Mouse (Mus musculus): Measurements from ENCODE around the gene Il17f.
A peak's percentile ranks its signal among the peaks of the same experiment; 100 is the strongest.
"Not testable (repeated sequence)": the region's sequence is repeated elsewhere in the genome, so short reads cannot be mapped to it uniquely, and the experiment has no call there.

Gene Il17f

DNA sequence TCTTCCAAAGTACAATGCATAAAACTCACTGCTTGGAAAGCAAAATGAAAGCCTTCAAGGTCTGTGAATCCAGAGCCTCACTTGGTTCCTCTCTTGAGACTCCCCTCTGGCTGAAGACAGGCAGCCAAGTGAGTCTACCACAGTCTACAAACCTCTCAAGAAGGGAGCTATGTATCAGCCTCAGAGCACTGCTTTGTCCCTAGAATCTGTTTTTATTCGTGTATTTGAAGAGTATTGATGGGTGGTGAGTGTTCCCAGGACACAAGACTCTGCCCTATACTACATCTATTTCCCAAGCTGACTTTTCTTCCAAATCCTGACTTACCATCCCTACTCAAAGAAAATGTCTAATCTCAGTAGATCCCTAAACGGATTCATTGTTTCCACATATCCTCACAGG, 12.1 kb downstream of the Il17f start:
- no peak for DNase-seq

DNA sequence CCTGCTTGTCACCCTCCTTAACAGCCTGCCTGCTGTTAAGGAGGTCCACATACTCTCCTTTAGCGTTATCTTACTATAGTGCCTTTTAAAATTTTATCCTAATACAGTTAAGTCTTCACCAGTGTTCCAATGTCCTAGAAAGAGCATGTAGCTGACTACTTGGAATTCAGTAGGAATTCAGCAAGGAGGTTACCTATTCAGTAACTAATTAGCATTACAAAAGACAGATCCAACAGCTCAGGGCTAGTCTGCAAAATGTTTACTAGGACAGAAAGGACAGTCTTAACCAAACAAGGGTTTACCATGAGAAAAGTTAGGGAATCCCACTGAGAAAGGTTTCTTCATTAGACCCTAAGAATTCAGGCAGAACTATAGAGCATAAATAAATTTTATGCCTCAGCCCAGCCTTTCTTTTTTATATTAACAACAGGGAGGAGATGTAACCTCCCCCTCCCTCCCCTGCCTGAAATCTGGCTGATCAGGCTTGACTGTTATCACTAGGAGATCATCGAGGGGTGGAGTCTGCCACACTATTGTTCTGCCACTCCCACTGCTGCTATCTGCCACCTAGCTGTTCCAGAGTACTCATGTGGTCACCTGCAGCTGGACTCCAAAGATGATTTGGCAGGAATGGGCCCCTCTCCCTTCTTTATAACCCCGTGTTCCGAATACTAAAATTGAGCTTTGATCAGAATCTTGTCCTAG, 16.2 kb downstream of the Il17f start:
- not testable (repeated sequence) for DNase-seq

DNA sequence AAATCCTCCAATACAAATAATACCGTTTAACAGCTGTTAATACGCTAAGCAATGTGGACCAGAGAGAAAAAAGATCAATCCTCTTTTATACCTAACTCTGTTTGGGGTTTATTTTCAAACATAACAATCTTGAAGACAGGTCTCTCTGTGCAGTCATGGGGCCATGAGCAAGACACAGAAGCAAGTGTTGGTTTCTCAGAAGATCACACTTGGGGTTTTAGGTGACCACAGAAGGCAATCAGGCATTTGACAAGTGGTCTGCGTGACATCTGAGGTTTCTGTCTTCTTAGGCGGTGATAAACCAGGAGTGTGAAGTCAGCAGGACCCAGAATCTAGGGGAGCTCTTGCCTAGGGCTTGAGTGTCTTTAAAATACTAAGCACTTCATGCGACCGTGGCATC, 23.9 kb downstream of the Il17f start:
- DNase-seq = no peak

DNA sequence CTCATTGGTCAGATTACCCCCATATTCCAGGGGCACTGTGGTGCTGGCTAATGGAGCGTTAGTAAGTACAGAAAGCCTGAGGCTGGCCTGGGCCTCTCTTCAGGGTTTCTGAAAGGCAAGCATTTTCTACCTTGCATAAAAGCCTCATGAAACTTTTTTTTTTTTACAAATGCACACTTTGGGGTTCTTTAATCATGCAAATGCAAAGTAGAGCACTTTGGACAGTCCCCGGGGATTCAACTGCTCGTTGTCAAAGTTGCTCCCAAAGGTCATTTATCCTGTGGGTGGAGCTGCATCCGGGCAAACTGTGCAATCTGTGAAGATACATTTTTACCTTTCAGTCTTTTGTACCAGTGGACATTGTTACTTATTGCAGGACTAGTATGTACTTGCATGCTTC, 29.0 kb downstream of the Il17f start:
- no peak for DNase-seq

DNA sequence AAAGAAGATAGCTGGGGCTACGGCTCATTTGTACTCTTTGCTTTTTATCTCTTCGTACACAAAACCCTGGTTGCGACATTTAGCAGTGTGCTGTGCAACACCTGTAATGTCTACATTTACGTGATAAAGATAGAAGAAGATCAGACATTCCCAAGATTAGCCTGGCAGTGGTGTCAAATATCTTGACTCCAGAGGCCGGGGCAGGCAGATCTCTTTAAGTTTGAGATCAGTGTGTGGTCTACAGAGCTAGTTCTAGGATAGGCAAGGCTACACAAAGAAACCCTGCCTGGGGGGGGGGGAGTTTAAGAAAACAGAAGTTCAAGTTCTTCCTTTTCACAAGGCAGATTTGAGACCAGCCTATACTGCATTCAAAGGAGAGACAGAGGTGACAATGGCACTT, 30.1 kb downstream of the Il17f start:
- DNase-seq = no peak

DNA sequence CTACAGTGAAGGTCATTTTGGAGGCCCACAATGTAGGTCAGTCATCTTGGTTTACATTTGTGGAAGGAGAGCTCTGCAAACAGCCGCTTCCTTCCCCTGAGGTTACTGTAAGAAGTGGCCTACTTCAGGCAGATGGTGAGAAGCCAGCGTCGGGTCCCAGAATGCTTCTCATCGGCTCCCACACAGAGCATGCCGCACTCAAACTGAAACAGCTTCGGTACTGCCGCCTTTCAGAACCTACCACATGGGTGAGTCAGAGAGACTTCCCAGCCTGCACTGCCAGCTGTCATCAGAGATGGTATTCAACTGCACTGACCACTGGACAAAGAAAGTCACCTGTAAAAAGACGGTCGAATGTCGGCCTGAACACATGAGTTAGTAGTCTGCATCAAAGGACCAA, 30.6 kb downstream of the Il17f start:
- no peak for DNase-seq

DNA sequence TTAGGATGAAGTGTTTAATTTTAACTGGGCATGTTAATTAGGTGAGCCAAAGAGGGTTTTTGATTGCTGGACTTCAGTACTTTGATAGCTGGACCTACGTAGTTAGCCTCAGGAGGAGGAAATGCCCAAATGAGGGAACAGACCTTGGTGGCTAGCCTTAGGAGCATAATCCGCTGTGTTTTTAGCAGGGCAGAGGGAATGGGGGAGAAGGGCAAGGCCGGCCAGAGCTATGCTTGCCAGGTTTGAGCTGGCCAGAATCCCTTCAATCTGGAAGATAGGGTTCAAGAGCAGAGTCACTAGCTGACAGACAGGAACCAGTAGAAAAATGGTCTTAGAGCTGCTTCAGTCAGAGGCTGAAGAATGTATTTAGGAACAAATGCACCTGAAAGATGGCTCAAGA, 32.8 kb downstream of the Il17f start:
- no peak for DNase-seq

DNA sequence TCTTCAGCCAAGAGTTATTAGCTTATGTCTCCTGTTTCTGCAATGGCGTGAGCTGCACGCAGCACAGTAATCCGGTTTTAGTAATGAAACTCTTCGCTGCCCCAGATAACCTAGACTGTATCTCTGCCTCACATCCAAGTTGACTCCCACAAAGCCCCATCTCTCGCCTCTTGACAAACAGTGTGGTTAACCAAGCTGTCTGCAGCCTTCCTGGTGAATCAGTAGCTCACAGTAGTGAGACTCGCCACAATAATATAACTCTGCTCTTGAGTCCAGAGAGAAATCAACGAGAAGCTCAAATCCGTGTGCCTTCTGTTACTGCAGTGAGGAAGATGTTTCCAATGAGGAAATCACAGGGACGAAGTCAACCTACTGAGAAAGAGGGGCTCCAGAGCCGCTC, 36.0 kb downstream of the Il17f start:
- DNase-seq = no peak

DNA sequence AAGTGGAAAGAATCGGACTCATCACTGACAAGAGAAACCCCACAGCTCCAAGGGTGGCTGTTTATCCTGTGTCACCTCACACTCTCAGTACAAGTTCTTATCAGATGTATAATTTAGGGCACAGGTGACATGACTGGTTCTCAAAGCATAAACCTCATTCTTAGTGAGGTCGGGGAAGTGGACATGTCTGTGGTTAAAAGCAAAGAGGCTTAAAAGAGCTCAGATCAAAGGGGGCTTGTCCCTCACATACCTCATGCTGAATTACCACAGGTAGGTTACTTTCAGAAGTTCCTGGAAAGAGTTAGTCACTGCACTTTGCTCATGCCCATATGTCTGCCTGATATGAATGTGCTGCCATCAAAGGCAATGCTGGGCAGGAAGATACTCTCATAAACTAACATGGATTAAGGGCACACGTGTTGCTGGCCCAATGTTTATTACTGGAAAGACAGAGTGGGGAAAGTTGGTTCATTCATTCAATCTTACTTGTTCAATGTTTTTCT, 49.9 kb downstream of the Il17f start:
- no peak for DNase-seq

DNA sequence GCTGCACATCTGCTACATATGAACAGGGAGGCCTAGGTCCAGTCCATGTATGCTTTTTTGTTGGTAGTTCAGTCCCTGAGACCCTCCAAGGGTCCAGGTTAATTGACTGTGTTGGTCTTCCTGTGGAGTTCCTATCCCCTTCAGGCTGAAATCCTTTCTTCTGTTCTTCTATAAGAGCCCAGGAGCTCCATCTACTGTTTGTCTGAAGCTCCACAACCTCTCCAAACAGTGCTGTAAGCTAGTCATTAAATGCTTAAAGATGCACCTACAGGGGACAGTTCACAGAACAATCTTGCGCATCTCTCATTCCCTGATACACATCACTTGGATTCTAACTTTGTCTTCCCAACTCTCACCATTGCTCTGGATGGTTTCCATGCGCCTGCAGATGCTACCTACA, 51.9 kb downstream of the Il17f start:
- peak; percentile 21 for DNase-seq

DNA sequence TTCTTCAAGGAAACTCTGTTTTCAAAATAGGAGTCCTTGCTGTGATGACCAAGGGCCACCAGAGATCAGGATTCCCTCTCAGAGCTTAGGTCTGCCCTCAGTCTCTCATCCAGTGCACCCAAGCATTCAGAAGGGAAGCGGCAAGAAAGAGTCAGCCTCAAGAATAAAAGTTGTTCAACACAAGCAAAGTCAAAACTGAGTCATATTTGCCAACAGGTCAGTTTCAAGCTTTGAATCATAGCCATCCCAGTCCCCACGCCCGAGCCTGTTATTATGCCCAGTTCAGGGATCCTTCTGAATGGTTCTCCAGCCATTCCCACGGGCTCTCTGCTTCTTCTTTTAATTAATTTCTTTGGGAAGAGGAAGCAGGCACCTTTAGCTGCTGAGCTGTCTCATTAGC, 53.8 kb downstream of the Il17f start:
- no peak for DNase-seq

DNA sequence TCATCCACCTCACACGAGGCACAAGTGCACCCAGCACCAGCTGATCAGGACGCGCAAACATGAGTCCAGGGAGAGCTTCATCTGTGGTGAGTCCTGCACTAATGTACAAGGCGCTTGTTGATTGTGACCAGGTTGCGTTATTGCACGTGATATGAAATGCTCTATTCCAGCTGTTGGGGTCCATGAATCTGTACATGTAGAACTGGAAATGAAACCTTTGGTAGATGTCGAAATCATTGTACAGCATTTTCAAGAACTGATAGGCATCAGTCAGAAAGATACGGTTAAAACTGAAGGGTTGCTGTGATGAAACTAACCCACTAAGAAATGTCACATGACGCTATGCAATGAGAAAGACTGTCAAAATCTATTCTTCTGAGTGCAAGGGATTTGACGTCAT, 59.5 kb downstream of the Il17f start, which contains the start of gene Il17a:
Gene Il17a (plus strand): TSS at position 3 of the 400 bp plus-strand sequence.
- DNase-seq = no peak
